Mouse (Mus musculus): ENCODE data around the gene Ttn.

Ttn gene

GRCm38 (mm10) chr2:76961420-76962044, 20.8 kb downstream of the Ttn start:
- no peak for DNase-seq

- no peak for DNase-seq
Observed at GRCm38 (mm10) chr2:76949774-76950173, 32.6 kb downstream of the Ttn start.

GRCm38 (mm10) chr2:76938515-76938914, 43.8 kb downstream of the Ttn start:
- DNase-seq: peak; percentile 7

- DNase-seq: peak; percentile 79
Observed at GRCm38 (mm10) chr2:76929718-76930117, 52.6 kb downstream of the Ttn start.

GRCm38 (mm10) chr2:76928816-76929215, 53.5 kb downstream of the Ttn start:
- no peak for DNase-seq

DNA sequence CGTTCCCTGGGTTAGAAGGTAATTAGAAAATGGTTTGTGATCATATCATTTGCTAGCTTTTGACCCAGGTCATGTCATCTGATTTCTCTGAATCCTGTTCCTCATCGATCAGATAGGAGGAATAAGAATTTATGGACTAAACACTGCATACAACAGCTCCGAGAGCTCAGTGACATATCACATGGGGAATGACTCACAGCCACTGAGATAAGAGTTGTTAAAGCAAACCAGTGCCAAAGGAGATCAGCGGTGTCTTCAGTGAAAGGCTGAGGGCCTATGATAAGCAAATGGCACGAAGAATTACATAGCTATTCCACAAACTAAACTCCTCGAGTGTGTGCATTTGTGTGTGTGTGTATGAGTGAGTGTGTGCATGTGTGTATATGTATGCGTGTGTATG, 54.0 kb downstream of the Ttn start:
- no peak for DNase-seq

DNA sequence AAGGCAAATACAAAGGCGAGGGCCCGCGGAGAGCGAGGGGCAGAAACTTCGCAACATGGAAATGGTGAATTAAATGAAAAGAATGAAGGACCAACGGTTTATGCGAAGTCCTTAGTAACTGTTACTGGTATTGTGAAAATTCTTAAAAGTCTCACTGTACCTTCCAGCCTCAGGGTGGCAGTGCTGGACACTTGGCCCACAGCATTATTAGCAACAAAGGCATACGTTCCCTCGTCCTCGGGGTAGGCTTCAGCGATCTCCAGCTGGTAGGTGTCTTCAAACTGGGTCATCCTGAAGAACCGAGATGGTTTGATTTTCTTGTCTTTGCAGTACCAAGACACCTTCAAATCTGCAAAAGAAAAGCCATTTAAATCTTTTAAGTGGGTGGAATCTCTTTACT, 55.4 kb downstream of the Ttn start:
- DNase-seq: peak; percentile 23

DNA sequence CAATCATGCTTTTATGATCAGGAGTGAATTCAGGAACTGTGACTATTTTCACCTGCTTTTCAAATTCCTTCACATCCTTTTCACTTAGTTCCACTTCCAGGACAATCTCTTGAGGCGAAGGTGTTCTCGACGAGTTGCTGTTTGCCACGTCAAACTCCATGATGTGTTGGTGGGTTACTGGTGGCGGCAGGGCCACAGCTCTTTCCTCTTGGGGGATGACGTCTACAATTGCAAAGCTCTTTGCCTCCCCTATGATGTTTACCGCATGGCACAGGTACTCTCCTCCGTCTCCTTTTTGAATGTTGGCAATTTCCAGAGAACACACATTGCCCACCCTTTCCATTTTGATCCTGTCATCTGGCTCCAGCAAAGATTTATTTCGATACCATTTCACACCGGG, 67.4 kb downstream of the Ttn start:
- no peak for DNase-seq

DNA sequence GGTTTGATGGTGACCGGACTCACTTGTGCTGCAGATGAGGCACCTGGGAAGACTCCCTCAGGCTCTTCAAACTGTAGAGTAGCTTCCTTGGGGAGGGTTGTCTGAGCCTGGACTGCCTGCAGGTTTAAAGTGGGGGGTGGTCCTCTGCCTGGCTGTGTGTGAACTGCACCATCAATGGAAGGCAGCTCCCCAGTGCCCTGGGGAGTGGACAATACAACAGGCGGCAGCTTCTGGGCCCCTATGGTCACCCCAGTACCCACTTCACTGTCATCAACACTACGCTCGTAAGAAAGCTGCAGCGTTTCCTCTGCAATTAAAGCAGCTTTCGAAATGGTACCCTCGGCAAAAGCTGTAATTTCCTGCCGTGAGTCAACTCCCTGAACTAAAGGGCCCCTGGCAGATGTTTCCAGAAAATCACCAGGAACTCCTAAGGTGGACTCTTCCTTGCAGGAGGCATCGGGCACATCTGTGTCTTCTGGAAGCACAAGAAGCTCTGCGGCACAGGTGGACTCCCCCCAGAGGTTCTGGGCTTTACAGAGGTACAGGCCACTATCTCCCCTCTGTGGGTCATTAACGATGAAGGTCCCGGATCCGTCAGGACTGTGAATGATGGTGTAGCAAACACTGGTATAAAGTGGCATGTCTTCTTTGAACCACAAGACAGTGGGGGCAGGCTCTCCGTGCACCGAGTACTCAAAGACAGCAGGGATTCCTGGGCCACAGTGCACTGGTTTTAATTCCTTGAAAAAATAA, 73.5 kb downstream of the Ttn start:
- no peak for DNase-seq

DNA sequence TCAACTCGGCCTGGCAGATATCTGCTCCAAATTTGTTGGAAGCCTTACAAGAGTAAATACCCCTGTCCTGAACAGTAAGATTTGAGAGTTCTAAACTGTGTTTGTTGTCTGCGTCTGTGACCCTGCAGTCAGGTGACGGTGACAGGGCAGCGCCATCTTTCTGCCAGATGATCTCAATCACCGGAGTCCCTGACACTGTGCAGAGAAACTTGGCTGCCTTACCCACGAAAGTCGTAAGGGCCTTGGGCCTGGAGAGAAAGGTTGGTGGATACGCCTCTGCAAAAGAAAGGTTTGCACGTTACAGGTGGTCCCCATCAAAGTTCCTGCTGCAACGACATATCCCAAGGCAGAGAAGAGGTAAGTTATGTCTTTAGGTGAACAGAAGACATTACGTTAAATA, 79.0 kb downstream of the Ttn start:
- DNase-seq: no peak

GRCm38 (mm10) chr2:76901476-76902086, 80.8 kb downstream of the Ttn start:
- no peak for DNase-seq

GRCm38 (mm10) chr2:76899886-76900285, 82.5 kb downstream of the Ttn start:
- no peak for DNase-seq

DNA sequence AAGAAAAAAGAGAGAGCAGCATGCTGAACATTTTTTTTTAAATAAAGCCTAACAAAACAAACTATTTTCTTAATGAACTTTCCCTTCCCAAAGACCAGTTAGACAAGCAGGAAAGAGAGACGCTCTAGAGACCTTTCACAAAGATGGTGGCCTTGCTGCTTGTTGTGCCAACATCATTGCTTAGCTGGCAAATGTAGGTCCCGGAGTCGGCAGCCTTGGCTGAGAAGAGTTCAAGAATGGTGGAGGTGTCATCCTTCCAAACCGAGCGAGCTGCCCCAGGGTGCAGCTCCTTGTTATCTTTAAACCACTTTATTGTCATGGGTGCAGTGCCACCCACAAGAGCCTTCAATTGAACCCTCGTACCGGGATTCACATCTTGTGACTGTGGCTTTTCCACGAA, 85.4 kb downstream of the Ttn start:
- DNase-seq: no peak

DNA sequence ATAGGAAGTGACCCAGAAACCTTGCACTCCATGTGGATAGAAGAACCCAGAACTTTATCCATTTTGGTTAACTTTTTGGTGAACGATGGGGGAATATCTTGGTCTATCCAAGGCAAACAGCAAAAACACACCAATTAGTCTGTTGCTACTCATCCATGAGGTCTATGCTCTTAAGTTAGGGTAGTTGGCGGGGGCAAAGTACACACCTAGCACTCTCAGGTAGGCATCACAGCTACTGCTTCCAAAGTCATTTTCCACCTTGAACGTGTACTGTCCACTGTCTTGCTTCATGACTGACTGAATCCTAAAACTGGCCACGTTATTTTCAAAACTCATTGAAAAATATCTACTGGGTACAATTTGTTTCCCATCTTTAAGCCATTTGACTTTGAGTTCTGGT, 87.0 kb downstream of the Ttn start:
- DNase-seq: no peak

DNA sequence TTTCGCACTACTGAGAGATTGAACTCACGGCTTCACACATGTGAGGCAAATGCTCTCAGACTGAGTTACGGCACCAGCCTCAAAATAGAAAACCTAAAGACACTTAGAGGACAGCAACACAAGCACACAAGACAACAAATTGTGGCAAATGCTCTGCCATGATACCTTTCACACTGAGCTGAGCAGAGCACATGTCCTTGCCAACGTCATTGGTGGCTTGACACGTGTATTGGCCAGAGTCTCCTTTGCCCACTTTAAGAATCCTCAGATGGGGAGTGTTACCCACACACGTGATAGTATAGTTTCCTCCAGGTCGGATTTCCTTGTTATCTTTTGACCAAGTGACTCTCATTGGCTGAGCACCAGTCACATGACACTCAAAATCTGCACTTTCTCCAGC, 93.6 kb downstream of the Ttn start:
- DNase-seq: no peak

- DNase-seq: no peak
Observed at GRCm38 (mm10) chr2:76885855-76886254, 96.5 kb downstream of the Ttn start.

DNA sequence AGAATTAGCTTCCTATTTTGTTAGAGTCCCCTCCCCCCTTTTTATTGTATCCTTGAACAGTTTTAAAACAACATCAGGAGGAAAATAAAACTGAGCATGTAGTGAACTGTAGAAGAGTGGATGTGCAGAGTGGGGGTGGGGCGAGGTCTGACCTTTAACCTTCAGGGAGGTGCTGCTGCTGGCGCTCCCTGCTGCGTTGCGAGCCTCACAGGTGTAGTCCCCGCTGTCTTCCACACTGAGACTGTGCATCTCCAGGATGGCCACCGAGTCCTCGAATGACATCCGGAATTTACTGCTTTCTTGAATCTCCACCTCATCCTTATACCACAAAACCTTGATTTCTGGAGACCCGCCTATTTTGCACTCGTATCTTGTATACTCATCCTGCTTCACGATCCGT, 100.9 kb downstream of the Ttn start:
- DNase-seq: no peak

DNA sequence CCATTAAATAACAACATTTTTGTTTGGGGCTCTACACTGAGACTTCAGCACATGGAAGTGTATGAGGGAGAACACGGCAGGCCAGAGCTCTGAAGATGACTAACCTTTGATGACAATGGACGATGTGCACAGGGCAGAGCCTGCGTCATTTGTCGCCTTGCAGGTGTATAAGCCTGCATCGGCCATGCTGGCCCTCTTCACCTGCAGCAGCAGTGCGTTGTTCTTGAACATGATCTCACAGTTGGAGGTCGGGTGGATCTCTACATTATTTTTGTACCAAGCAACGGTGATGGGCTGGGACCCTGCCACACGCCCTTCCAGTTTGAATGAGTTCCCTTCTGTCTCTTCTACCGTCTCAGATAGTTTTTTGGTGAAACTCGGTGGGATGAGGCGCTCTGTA, 106.8 kb downstream of the Ttn start:
- DNase-seq: no peak

GRCm38 (mm10) chr2:76866928-76867327, 115.4 kb downstream of the Ttn start:
- DNase-seq: peak; percentile 66

GRCm38 (mm10) chr2:76865497-76865896, 116.8 kb downstream of the Ttn start:
- no peak for DNase-seq

GRCm38 (mm10) chr2:76861327-76861726, 121.0 kb downstream of the Ttn start:
- no peak for DNase-seq

GRCm38 (mm10) chr2:76850066-76850465, 132.3 kb downstream of the Ttn start:
- DNase-seq: no peak

GRCm38 (mm10) chr2:76843162-76843561, 139.2 kb downstream of the Ttn start:
- DNase-seq: no peak

DNA sequence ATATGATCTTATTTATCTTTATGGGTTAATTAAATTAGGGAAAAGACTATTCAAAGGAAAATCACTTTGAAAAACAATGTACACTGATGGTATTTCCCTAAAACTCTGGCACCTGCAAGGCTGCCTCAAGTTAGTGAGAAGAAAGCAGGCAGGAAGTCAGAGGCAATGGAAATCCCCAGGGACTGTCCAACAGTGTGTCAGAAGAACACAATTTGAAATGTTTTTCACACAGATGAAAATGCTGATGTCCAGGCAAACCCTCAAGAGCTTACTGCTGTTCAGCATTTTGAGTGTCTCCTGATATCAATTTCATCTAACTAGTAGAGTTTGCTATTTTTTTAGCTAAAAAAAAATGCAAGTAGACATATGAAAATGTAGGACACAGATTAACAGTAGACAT, 161.9 kb downstream of the Ttn start:
- DNase-seq: no peak
